Mouse (Mus musculus): ENCODE results near the gene Dlx3. TPM values are rescaled to one million over a fixed set of nuclear protein-coding genes. Genes with fewer than 3 reads are reported as not detected.

Dlx3 gene
- polyA plus RNA-seq, 1 experiment from 2014 or later, result not detected

GRCm38 (mm10) chr11:95098346-95099095 lies 21.4 kb upstream of the Dlx3 start:
- no peaks in the 10 kb centered on the region for H3K27me3 ChIP-seq (ENCODE audit: control insufficient read depth, insufficient read depth, low read length)
- no peaks in the 10 kb centered on the region for H3K9me3 ChIP-seq (ENCODE audit: control insufficient read depth, low read length)
- H3K4me1 ChIP-seq (ENCODE audit: control insufficient read depth, insufficient read depth, low read length), result 0 out of 2 replicates have a peak, but pooled peaks cover 2% of the 10 kb centered on the region
- no peak overlapping the region for H3K4me2 ChIP-seq (ENCODE audit: low read depth, low read length)
- no peaks in the 10 kb centered on the region for H3K36me3 ChIP-seq (ENCODE audit: control insufficient read depth, insufficient read depth, low read length)
- no peak for ATAC-seq (ENCODE audit: low read depth)
- no peak overlapping the region for H3K4me3 ChIP-seq (ENCODE audit: low read depth, low read length)
- no peak overlapping the region for H3K9ac ChIP-seq (replicated peaks; ENCODE audit: low read depth, low read length)
- 80% methylated on average over 5 of the region's 5 CpGs for WGBS
- no peak overlapping the region for H3K27ac ChIP-seq (ENCODE audit: low read depth, low read length)

DNA sequence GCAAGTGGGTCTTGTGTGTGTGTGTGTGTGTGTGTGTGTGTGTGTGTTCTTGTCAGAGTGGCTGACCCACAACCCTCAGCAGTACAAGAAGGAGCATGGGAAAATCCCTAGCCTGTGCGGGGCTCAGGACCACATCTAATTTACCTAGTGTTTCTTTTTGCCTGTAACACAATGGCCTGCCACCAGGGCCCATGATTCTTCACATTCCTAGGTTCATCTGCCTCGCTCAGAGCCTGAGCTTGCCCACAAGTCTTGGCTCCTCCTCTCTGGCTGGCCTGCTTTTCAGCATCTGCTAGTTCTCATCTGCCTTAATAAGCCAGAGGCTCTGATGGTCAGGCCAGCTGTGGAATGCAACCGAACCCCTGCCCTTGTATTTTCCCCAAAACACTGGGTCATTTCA lies 19.5 kb upstream of the Dlx3 start:
- no peaks in the 10 kb centered on the region for H3K27me3 ChIP-seq (ENCODE audit: control insufficient read depth, insufficient read depth, low read length)
- WGBS, result 29% methylated on average over 3 of the region's 3 CpGs
- no peak for ATAC-seq (ENCODE audit: low read depth)

GRCm38 (mm10) chr11:95101071-95101788 lies 18.7 kb upstream of the Dlx3 start:
- WGBS, result 30% methylated on average over 16 of the region's 16 CpGs
- H3K4me3 ChIP-seq (ENCODE audit: low read depth, low read length), result no peak overlapping the region
- H3K9ac ChIP-seq (replicated peaks; ENCODE audit: low read depth, low read length), result no peak overlapping the region
- H3K36me3 ChIP-seq (ENCODE audit: control insufficient read depth, insufficient read depth, low read length), result no peaks in the 10 kb centered on the region
- H3K4me1 ChIP-seq (ENCODE audit: control insufficient read depth, insufficient read depth, low read length), result 0 out of 2 replicates have a peak, but pooled peaks cover 2% of the 10 kb centered on the region
- ATAC-seq (ENCODE audit: low read depth), result no peak
- no peak overlapping the region for H3K4me2 ChIP-seq (ENCODE audit: low read depth, low read length)
- H3K9me3 ChIP-seq (ENCODE audit: control insufficient read depth, low read length), result no peaks in the 10 kb centered on the region
- H3K27me3 ChIP-seq (ENCODE audit: control insufficient read depth, insufficient read depth, low read length), result no peaks in the 10 kb centered on the region
- H3K27ac ChIP-seq (ENCODE audit: low read depth, low read length), result no peak overlapping the region

More for the DNA sequence above, 19.5 kb upstream of the Dlx3 start:
- H3K4me3 ChIP-seq (ENCODE audit: low read depth, low read length), result no peak overlapping the region
- no peak overlapping the region for H3K9ac ChIP-seq (replicated peaks; ENCODE audit: low read depth, low read length)
- no peak overlapping the region for H3K4me2 ChIP-seq (ENCODE audit: low read depth, low read length)
- H3K4me1 ChIP-seq (ENCODE audit: control insufficient read depth, insufficient read depth, low read length), result 0 out of 2 replicates have a peak, but pooled peaks cover 2% of the 10 kb centered on the region
- no peaks in the 10 kb centered on the region for H3K36me3 ChIP-seq (ENCODE audit: control insufficient read depth, insufficient read depth, low read length)
- no peak overlapping the region for H3K27ac ChIP-seq (ENCODE audit: low read depth, low read length)
- H3K9me3 ChIP-seq (ENCODE audit: control insufficient read depth, low read length), result no peaks in the 10 kb centered on the region

- no peaks in the 10 kb centered on the region for H3K9me3 ChIP-seq (ENCODE audit: control insufficient read depth, low read length)
- no peak overlapping the region for H3K4me2 ChIP-seq (ENCODE audit: low read depth, low read length)
- ATAC-seq (ENCODE audit: low read depth), result no peak
- H3K4me1 ChIP-seq (ENCODE audit: control insufficient read depth, insufficient read depth, low read length), result no peaks in the 10 kb centered on the region
- no peak overlapping the region for H3K27ac ChIP-seq (ENCODE audit: low read depth, low read length)
- no peaks in the 10 kb centered on the region for H3K36me3 ChIP-seq (ENCODE audit: control insufficient read depth, insufficient read depth, low read length)
- H3K9ac ChIP-seq (replicated peaks; ENCODE audit: low read depth, low read length), result no peak overlapping the region
- no peak overlapping the region for H3K4me3 ChIP-seq (ENCODE audit: low read depth, low read length)
- H3K27me3 ChIP-seq (ENCODE audit: control insufficient read depth, insufficient read depth, low read length), result no peaks in the 10 kb centered on the region
- 89% methylated on average over 19 of the region's 19 CpGs for WGBS
Observed at GRCm38 (mm10) chr11:95102161-95102904, 17.6 kb upstream of the Dlx3 start.

DNA sequence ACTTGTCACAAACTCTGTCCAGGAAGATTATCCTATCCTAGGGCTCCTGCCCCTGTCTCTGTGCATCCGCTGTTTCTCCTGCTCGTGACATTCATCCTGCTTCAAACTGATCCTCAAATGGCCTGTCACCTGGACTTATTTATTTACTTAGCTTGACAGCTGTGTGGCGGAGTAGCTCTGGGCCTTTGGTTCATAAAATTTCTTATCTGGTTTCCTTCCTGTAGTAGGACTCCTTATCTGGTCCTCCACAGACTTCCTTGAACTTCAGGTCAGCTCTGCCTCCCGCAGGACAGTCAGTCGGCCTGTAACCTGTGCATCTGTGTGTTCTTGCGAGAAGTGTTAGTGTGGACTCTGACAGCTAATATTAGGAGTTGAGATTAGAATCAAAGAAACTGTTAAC lies 15.7 kb upstream of the Dlx3 start:
- Histone ChIP-seq H3K9ac (replicated peaks; ENCODE audit: low read depth, low read length) (no peak overlapping the region), H3K4me3 (ENCODE audit: low read depth, low read length) (no peak overlapping the region), H3K27ac (ENCODE audit: low read depth, low read length) (no peak overlapping the region), H3K36me3 (ENCODE audit: control insufficient read depth, insufficient read depth, low read length) (no peaks in the 10 kb centered on the region), H3K27me3 (ENCODE audit: control insufficient read depth, insufficient read depth, low read length) (no peaks in the 10 kb centered on the region), H3K4me1 (ENCODE audit: control insufficient read depth, insufficient read depth, low read length) (no peaks in the 10 kb centered on the region), H3K9me3 (ENCODE audit: control insufficient read depth, low read length) (no peaks in the 10 kb centered on the region), H3K4me2 (ENCODE audit: low read depth, low read length) (no peak overlapping the region)
- 66% methylated on average over 6 of the region's 6 CpGs for WGBS
- no peak for ATAC-seq (ENCODE audit: low read depth)

- Histone ChIP-seq H3K4me2 (ENCODE audit: low read depth, low read length) (peak overlapping the region; percentile 23; the same call in 1 of the 2 replicates), H3K36me3 (ENCODE audit: control insufficient read depth, insufficient read depth, low read length) (no peaks in the 10 kb centered on the region)
Observed at GRCm38 (mm10) chr11:95105274-95105874, 14.5 kb upstream of the Dlx3 start.

DNA sequence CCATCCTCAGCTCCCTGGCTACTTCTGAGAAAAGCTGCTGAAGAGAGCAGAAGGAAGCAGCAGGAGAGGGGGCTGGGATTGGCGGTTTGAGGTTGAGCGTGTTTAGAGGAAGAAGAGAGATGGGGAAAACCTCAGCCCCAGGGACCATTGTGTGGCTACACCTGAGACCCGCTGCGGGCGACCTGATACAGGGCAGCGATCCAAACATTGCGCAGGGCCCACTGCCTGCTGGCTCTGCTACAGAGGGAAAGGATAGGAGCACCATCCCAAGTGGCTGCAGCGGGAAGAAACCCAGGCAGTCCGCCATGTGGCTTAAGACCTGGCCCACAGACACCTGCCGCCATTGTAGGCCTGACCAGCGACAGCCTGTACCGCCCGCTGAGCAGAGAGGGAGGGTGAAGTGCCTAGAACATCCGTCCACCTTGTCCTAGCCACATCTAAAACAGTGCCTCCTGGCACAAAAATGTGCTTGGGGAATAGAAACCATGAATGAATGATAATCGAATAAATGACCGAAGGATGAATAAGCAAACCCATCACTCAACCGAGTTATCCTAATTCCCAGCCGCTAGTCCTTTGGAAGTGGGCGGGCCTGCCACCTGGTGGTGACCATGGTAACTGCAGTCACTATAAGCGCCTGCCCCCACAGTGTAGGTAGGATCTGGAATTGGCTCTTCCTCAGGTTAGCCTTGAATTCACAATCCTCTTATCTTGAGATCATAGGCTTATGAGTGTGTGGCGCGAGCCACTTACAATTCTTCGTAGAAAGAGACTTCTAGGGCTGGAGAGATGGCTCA lies 13.3 kb upstream of the Dlx3 start:
- ATAC-seq (ENCODE audit: low read depth), result peak; percentile 69; the same call in 1 of the 2 replicates
- Histone ChIP-seq H3K9me3 (ENCODE audit: control insufficient read depth, low read length) (no peaks in the 10 kb centered on the region), H3K4me1 (ENCODE audit: control insufficient read depth, insufficient read depth, low read length) (no peaks in the 10 kb centered on the region), H3K4me3 (ENCODE audit: low read depth, low read length) (no peak overlapping the region), H3K27ac (ENCODE audit: low read depth, low read length) (no peak overlapping the region), H3K36me3 (ENCODE audit: control insufficient read depth, insufficient read depth, low read length) (no peaks in the 10 kb centered on the region), H3K27me3 (ENCODE audit: control insufficient read depth, insufficient read depth, low read length) (no peaks in the 10 kb centered on the region), H3K9ac (replicated peaks; ENCODE audit: low read depth, low read length) (no peak overlapping the region), H3K4me2 (ENCODE audit: low read depth, low read length) (no peak overlapping the region)
- WGBS, result 38% methylated on average over 23 of the region's 23 CpGs

More at GRCm38 (mm10) chr11:95105274-95105874, 14.5 kb upstream of the Dlx3 start:
- H3K9me3 ChIP-seq (ENCODE audit: control insufficient read depth, low read length), result no peaks in the 10 kb centered on the region
- no peaks in the 10 kb centered on the region for H3K27me3 ChIP-seq (ENCODE audit: control insufficient read depth, insufficient read depth, low read length)
- no peak overlapping the region for H3K27ac ChIP-seq (ENCODE audit: low read depth, low read length)
- 0 out of 2 replicates have a peak, but pooled peaks have one; percentile 24 for ATAC-seq (ENCODE audit: low read depth)
- no peaks in the 10 kb centered on the region for H3K4me1 ChIP-seq (ENCODE audit: control insufficient read depth, insufficient read depth, low read length)
- H3K9ac ChIP-seq (replicated peaks; ENCODE audit: low read depth, low read length), result no peak overlapping the region
- WGBS, result 6% methylated on average over 25 of the region's 25 CpGs
- H3K4me3 ChIP-seq (ENCODE audit: low read depth, low read length), result no peak overlapping the region

DNA sequence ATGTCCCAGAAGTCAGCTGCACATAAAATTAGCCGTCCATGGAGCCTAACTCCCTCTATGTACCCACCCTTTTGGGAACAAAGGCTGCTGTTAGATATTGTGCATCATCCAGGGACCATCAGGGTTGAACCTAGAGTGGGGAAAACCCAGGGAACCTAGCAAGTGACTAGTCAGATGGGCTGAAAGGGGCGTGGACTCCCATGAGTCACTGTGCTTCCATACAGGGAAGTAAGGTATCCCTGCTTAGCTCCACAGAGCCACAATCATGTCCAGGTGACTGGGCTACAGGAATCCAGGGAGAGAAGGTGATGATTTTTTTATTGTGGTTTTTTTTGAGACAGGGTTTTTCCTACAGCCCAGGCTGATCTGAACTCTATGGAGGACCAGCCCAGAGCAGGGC lies 10.9 kb upstream of the Dlx3 start:
- no peaks in the 10 kb centered on the region for H3K4me1 ChIP-seq (ENCODE audit: control insufficient read depth, insufficient read depth, low read length)
- H3K9ac ChIP-seq (replicated peaks; ENCODE audit: low read depth, low read length), result no peak overlapping the region
- no peaks in the 10 kb centered on the region for H3K9me3 ChIP-seq (ENCODE audit: control insufficient read depth, low read length)
- H3K27me3 ChIP-seq (ENCODE audit: control insufficient read depth, insufficient read depth, low read length), result no peaks in the 10 kb centered on the region
- H3K4me2 ChIP-seq (ENCODE audit: low read depth, low read length), result no peak overlapping the region
- H3K4me3 ChIP-seq (ENCODE audit: low read depth, low read length), result no peak overlapping the region
- H3K27ac ChIP-seq (ENCODE audit: low read depth, low read length), result no peak overlapping the region
- WGBS, result 79% methylated on average over 2 of the region's 2 CpGs
- ATAC-seq (ENCODE audit: low read depth), result no peak
- H3K36me3 ChIP-seq (ENCODE audit: control insufficient read depth, insufficient read depth, low read length), result no peaks in the 10 kb centered on the region
